Mouse (Mus musculus): ENCODE data around the gene Ndufa13. TPM values are rescaled to one million over a fixed set of nuclear protein-coding genes. Genes with fewer than 3 reads are reported as not detected.

Ndufa13 gene
- polyA plus RNA-seq, 1 experiment, result 277 TPM

- TF ChIP-seq SRF (IDR thresholded peaks at IDR 0.05; ENCODE audit: control insufficient read depth, insufficient read length, low read depth) (no peak), POLR2A (IDR thresholded peaks at IDR 0.05; ENCODE audit: insufficient read length, low read depth) (no peak), CEBPB (IDR thresholded peaks at IDR 0.05; ENCODE audit: insufficient read depth, poor library complexity, severe bottlenecking) (no peak), REST (IDR thresholded peaks at IDR 0.05; ENCODE audit: insufficient read depth, insufficient read length) (no peak), USF1 (IDR thresholded peaks at IDR 0.05; ENCODE audit: low read depth) (no peak), TCF3 (IDR thresholded peaks at IDR 0.05; ENCODE audit: insufficient read length, low read depth) (no peak), MYOD1 (IDR thresholded peaks at IDR 0.05; ENCODE audit: control insufficient read depth in 1 of 3, insufficient read length in 2 of 3, low read depth in 2 of 3) (no peak), TCF12 (IDR thresholded peaks at IDR 0.05; ENCODE audit: insufficient read depth, poor library complexity, severe bottlenecking) (no peak), MYOG (IDR thresholded peaks at IDR 0.05; ENCODE audit: control insufficient read depth in 1 of 3, insufficient read depth in 1 of 3, insufficient read length in 2 of 3, low read depth in 2 of 3) (no peak), POLR2AphosphoS2 (IDR thresholded peaks at IDR 0.05; ENCODE audit: insufficient read length, low read depth) (no peak), MAX (IDR thresholded peaks at IDR 0.05; ENCODE audit: low read depth) (no peak), E2F4 (IDR thresholded peaks at IDR 0.05; ENCODE audit: insufficient read depth) (no peak)
- H3K4me2 ChIP-seq (ENCODE audit: low read depth), result no peak overlapping the region
- no peaks in the 10 kb centered on the region for H3K36me3 ChIP-seq (ENCODE audit: control insufficient read depth, insufficient read depth)
- H3K27me3 ChIP-seq (ENCODE audit: control insufficient read depth, insufficient read depth, insufficient read length), result no peaks in the 10 kb centered on the region
- H3ac ChIP-seq (ENCODE audit: control insufficient read depth, insufficient read length), result no peak overlapping the region
- no peak overlapping the region for H3K4me3 ChIP-seq
- H3K79me2 ChIP-seq (ENCODE audit: control insufficient read depth, insufficient read depth), result no peaks in the 10 kb centered on the region
These were observed 48.5 kb downstream of the Ndufa13 start for GRCm38 (mm10) chr8:69853869-69854268.

GRCm38 (mm10) chr8:69850926-69851506 is 51.3 kb downstream of the Ndufa13 start:
- Histone ChIP-seq H3K4me2 (ENCODE audit: low read depth) (peak overlapping the region; percentile 48), H3K36me3 (ENCODE audit: control insufficient read depth, insufficient read depth) (no peaks in the 10 kb centered on the region), H3K79me2 (ENCODE audit: control insufficient read depth, insufficient read depth) (no peaks in the 10 kb centered on the region), H3K4me3 (no peak overlapping the region), H3K27me3 (ENCODE audit: control insufficient read depth, insufficient read depth, insufficient read length) (no peaks in the 10 kb centered on the region), H3ac (ENCODE audit: control insufficient read depth, insufficient read length) (no peak overlapping the region)
- no peak for TF ChIP-seq MAX (IDR thresholded peaks at IDR 0.05; ENCODE audit: low read depth)
- TF ChIP-seq USF1 (IDR thresholded peaks at IDR 0.05; ENCODE audit: low read depth), result peak; percentile 19

GRCm38 (mm10) chr8:69849899-69850298 is 52.5 kb downstream of the Ndufa13 start:
- Histone ChIP-seq H3K4me3 (no peak overlapping the region), H3K27me3 (ENCODE audit: control insufficient read depth, insufficient read depth, insufficient read length) (no peaks in the 10 kb centered on the region), H3K4me2 (ENCODE audit: low read depth) (no peak overlapping the region), H3K79me2 (ENCODE audit: control insufficient read depth, insufficient read depth) (no peaks in the 10 kb centered on the region), H3ac (ENCODE audit: control insufficient read depth, insufficient read length) (no peak overlapping the region), H3K36me3 (ENCODE audit: control insufficient read depth, insufficient read depth) (no peaks in the 10 kb centered on the region)
- TF ChIP-seq SRF (IDR thresholded peaks at IDR 0.05; ENCODE audit: control insufficient read depth, insufficient read length, low read depth), result no peak
- TF ChIP-seq MYOD1 (IDR thresholded peaks at IDR 0.05; ENCODE audit: control insufficient read depth in 1 of 3, insufficient read length in 2 of 3, low read depth in 2 of 3), result no peak

- H3ac ChIP-seq (ENCODE audit: control insufficient read depth, insufficient read length), result no peak overlapping the region
- peak overlapping the region; percentile 49 for H3K4me2 ChIP-seq (ENCODE audit: low read depth)
- H3K4me3 ChIP-seq, result no peak overlapping the region
- H3K27me3 ChIP-seq (ENCODE audit: control insufficient read depth, insufficient read depth, insufficient read length), result no peaks in the 10 kb centered on the region
- H3K79me2 ChIP-seq (ENCODE audit: control insufficient read depth, insufficient read depth), result no peaks in the 10 kb centered on the region
- TF ChIP-seq USF1 (IDR thresholded peaks at IDR 0.05; ENCODE audit: low read depth), result no peak
- no peak for TF ChIP-seq POLR2AphosphoS2 (IDR thresholded peaks at IDR 0.05; ENCODE audit: insufficient read length, low read depth)
- TF ChIP-seq TCF12 (IDR thresholded peaks at IDR 0.05; ENCODE audit: insufficient read depth, poor library complexity, severe bottlenecking), result peak; percentile 18
- no peak for TF ChIP-seq MAX (IDR thresholded peaks at IDR 0.05; ENCODE audit: low read depth)
- no peak for TF ChIP-seq E2F4 (IDR thresholded peaks at IDR 0.05; ENCODE audit: insufficient read depth)
- TF ChIP-seq CEBPB (IDR thresholded peaks at IDR 0.05; ENCODE audit: insufficient read depth, poor library complexity, severe bottlenecking), result no peak
- no peak for TF ChIP-seq TCF3 (IDR thresholded peaks at IDR 0.05; ENCODE audit: insufficient read length, low read depth)
- peak in 2 of 3 experiments; percentile 64 to 88 for TF ChIP-seq MYOG (IDR thresholded peaks at IDR 0.05; ENCODE audit: control insufficient read depth in 1 of 3, insufficient read depth in 1 of 3, insufficient read length in 2 of 3, low read depth in 2 of 3)
- TF ChIP-seq POLR2A (IDR thresholded peaks at IDR 0.05; ENCODE audit: insufficient read length, low read depth), result peak; percentile 32
- TF ChIP-seq MYOD1 (IDR thresholded peaks at IDR 0.05; ENCODE audit: control insufficient read depth in 1 of 3, insufficient read length in 2 of 3, low read depth in 2 of 3), result peak in 2 of 3 experiments; percentile 68 to 78
- TF ChIP-seq SRF (IDR thresholded peaks at IDR 0.05; ENCODE audit: control insufficient read depth, insufficient read length, low read depth), result no peak
- no peak for TF ChIP-seq REST (IDR thresholded peaks at IDR 0.05; ENCODE audit: insufficient read depth, insufficient read length)
- H3K36me3 ChIP-seq (ENCODE audit: control insufficient read depth, insufficient read depth), result no peaks in the 10 kb centered on the region
These were observed 53.4 kb downstream of the Ndufa13 start for GRCm38 (mm10) chr8:69848951-69849350.

GRCm38 (mm10) chr8:69847167-69848065 is 54.9 kb downstream of the Ndufa13 start:
- Histone ChIP-seq H3K4me2 (ENCODE audit: low read depth) (no peak overlapping the region), H3K4me3 (no peak overlapping the region), H3K27me3 (ENCODE audit: control insufficient read depth, insufficient read depth, insufficient read length) (no peaks in the 10 kb centered on the region), H3K79me2 (ENCODE audit: control insufficient read depth, insufficient read depth) (no peaks in the 10 kb centered on the region), H3K36me3 (ENCODE audit: control insufficient read depth, insufficient read depth) (no peaks in the 10 kb centered on the region), H3ac (ENCODE audit: control insufficient read depth, insufficient read length) (no peak overlapping the region)
- no peak for TF ChIP-seq TCF3 (IDR thresholded peaks at IDR 0.05; ENCODE audit: insufficient read length, low read depth)
- TF ChIP-seq E2F4 (IDR thresholded peaks at IDR 0.05; ENCODE audit: insufficient read depth), result no peak
- TF ChIP-seq CEBPB (IDR thresholded peaks at IDR 0.05; ENCODE audit: insufficient read depth, poor library complexity, severe bottlenecking), result no peak
- no peak for TF ChIP-seq TCF12 (IDR thresholded peaks at IDR 0.05; ENCODE audit: insufficient read depth, poor library complexity, severe bottlenecking)
- TF ChIP-seq USF1 (IDR thresholded peaks at IDR 0.05; ENCODE audit: low read depth), result no peak
- no peak for TF ChIP-seq REST (IDR thresholded peaks at IDR 0.05; ENCODE audit: insufficient read depth, insufficient read length)
- TF ChIP-seq SRF (IDR thresholded peaks at IDR 0.05; ENCODE audit: control insufficient read depth, insufficient read length, low read depth), result no peak
- no peak for TF ChIP-seq POLR2A (IDR thresholded peaks at IDR 0.05; ENCODE audit: insufficient read length, low read depth)
- TF ChIP-seq MYOD1 (IDR thresholded peaks at IDR 0.05; ENCODE audit: control insufficient read depth in 1 of 3, insufficient read length in 2 of 3, low read depth in 2 of 3), result no peak
- no peak for TF ChIP-seq MYOG (IDR thresholded peaks at IDR 0.05; ENCODE audit: control insufficient read depth in 1 of 3, insufficient read depth in 1 of 3, insufficient read length in 2 of 3, low read depth in 2 of 3)
- no peak for TF ChIP-seq MAX (IDR thresholded peaks at IDR 0.05; ENCODE audit: low read depth)
- TF ChIP-seq POLR2AphosphoS2 (IDR thresholded peaks at IDR 0.05; ENCODE audit: insufficient read length, low read depth), result no peak

Measured in myocyte (in vitro differentiated cells).